In the genomic region with DNA sequence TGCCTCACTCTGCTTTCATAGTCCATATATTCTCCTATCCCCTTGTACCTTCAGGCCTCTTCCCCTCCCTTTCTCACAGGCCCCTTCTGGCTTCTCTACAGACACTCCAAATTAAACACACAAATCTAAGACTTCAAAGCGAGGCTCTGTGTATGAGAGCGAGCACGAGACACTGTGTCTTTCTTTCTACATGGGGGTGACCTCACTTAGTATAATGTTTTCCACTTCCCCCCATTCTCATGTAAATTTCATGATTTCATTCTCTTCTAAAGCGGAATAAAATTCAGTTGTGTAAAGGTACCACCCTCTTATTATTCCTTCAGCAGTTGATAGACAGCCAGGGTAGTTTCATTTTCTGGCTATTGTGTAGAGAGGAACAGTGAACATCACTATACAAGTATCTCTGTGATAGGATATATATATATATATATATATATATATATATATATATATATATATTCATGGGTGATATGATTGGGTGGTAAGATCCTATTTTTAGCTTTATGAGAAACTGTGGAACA, we compare ENCODE assay signal across 21 mouse cellular contexts. TPM values are rescaled to one million over a fixed set of nuclear protein-coding genes. Genes with fewer than 3 reads are reported as not detected.
A peak's percentile ranks its signal among the peaks of the same experiment; 100 is the strongest.
DNase-seq lines count a peak whose midpoint lies in the region; ATAC-seq and TF ChIP-seq lines count a peak whose summit lies in the region.
"Had no signal": no experiment of that assay in that cellular context is flagged by ENCODE, and none has a peak within 500 bp of the region (broad histone marks: within the 10 kb centered on the region; RNA-seq: fewer than 3 reads in every experiment).

No protein-coding gene starts in this region.

- no peaks in the 10 kb centered on the region for H3K27me3 ChIP-seq in forebrain, embryonic 14.5 days (replicated peaks; ENCODE audit: control insufficient read depth, insufficient read depth, low read length)
- no peaks in the 10 kb centered on the region for H3K27me3 ChIP-seq in forebrain, embryonic 11.5 days (ENCODE audit: control insufficient read depth, insufficient read depth, low read length)
- H3K27me3 ChIP-seq in midbrain, embryonic 11.5 days (ENCODE audit: control insufficient read depth, insufficient read depth, low read length), result no peaks in the 10 kb centered on the region
- no peaks in the 10 kb centered on the region for H3K27me3 ChIP-seq in midbrain, postnatal 0 days (ENCODE audit: insufficient read depth, low read length)
- no peaks in the 10 kb centered on the region for H3K27me3 ChIP-seq in forebrain, embryonic 16.5 days (replicated peaks; ENCODE audit: control insufficient read depth, insufficient read depth, low read length)
- H3K27me3 ChIP-seq in kidney, embryonic 14.5 days (ENCODE audit: control insufficient read depth, insufficient read depth, low read length), result no peaks in the 10 kb centered on the region
- H3K27me3 ChIP-seq: embryonic facial prominence, embryonic 13.5 days; embryonic facial prominence, embryonic 15.5 days had no signal

- no peak overlapping the region for H3K4me2 ChIP-seq in forebrain, embryonic 14.5 days (ENCODE audit: low read length)
- no peak overlapping the region for H3K4me2 ChIP-seq in forebrain, embryonic 11.5 days (ENCODE audit: low read depth, low read length, severe bottlenecking)
- H3K4me2 ChIP-seq in midbrain, embryonic 11.5 days, result no peak overlapping the region
- no peak overlapping the region for H3K4me2 ChIP-seq in midbrain, postnatal 0 days (ENCODE audit: low read depth, low read length, poor library complexity, severe bottlenecking)
- no peak overlapping the region for H3K4me2 ChIP-seq in forebrain, embryonic 16.5 days (ENCODE audit: low read length)
- H3K4me2 ChIP-seq in kidney, embryonic 14.5 days (replicated peaks; ENCODE audit: low read depth, low read length), result no peak overlapping the region
- H3K4me2 ChIP-seq: embryonic facial prominence, embryonic 13.5 days; embryonic facial prominence, embryonic 15.5 days had no signal

- 25% methylated on average over 4 of the region's 4 CpGs for WGBS in forebrain, embryonic 14.5 days
- WGBS in forebrain, embryonic 11.5 days, result 76% methylated on average over 4 of the region's 4 CpGs
- 84% methylated on average over 4 of the region's 4 CpGs for WGBS in midbrain, embryonic 11.5 days
- 53% methylated on average over 4 of the region's 4 CpGs for WGBS in midbrain, postnatal 0 days
- WGBS in forebrain, embryonic 16.5 days, result 25% methylated on average over 4 of the region's 4 CpGs
- 84% methylated on average over 4 of the region's 4 CpGs for WGBS in kidney, embryonic 14.5 days

- peak; percentile 46 for DNase-seq in forebrain, embryonic 14.5 days (ENCODE audit: low spot score)
- DNase-seq in forebrain, embryonic 11.5 days (ENCODE audit: low spot score), result no peak
- DNase-seq in midbrain, embryonic 11.5 days (ENCODE audit: low spot score, missing footprints), result peak; percentile 23
- DNase-seq in midbrain, postnatal 0 days (ENCODE audit: low spot score), result no peak
- DNase-seq in T-cell, adult 2 months (ENCODE audit: low spot score), result no peak
- DNase-seq: adrenal gland, adult 8-10 months; adrenal gland, postnatal 14 days; adrenal gland, postnatal 36 days; cerebellum, adult 11 months; cerebellum, adult 18-20 months; cerebellum, adult 8-10 months; cerebellum, adult 9-11 months; cerebellum, postnatal 14 days; cerebellum, postnatal 36 days; embryo, embryonic 11 days had no signal

- no peak overlapping the region for H3K9ac ChIP-seq in forebrain, embryonic 14.5 days (ENCODE audit: low read length)
- no peak overlapping the region for H3K9ac ChIP-seq in forebrain, embryonic 11.5 days (ENCODE audit: low read length)
- no peak overlapping the region for H3K9ac ChIP-seq in midbrain, embryonic 11.5 days (ENCODE audit: low read length)
- H3K9ac ChIP-seq in midbrain, postnatal 0 days (replicated peaks; ENCODE audit: low read length, poor library complexity, severe bottlenecking), result no peak overlapping the region
- no peak overlapping the region for H3K9ac ChIP-seq in forebrain, embryonic 16.5 days (replicated peaks; ENCODE audit: low read depth, low read length)
- no peak overlapping the region for H3K9ac ChIP-seq in kidney, embryonic 14.5 days (ENCODE audit: low read depth, low read length)
- H3K9ac ChIP-seq: embryonic facial prominence, embryonic 13.5 days; embryonic facial prominence, embryonic 15.5 days had no signal

- no peak for TF ChIP-seq CTCF in midbrain, postnatal 0 days (IDR thresholded peaks at IDR 0.05)

- ATAC-seq in forebrain, embryonic 14.5 days, result no peak
- no peak for ATAC-seq in forebrain, embryonic 11.5 days (replicated peaks; ENCODE audit: low FRiP score)
- ATAC-seq in midbrain, embryonic 11.5 days (ENCODE audit: low FRiP score), result no peak
- ATAC-seq in midbrain, postnatal 0 days (ENCODE audit: low FRiP score), result no peak
- ATAC-seq in forebrain, embryonic 16.5 days, result peak; percentile 81
- ATAC-seq in kidney, embryonic 14.5 days (ENCODE audit: low FRiP score, low TSS enrichment), result no peak
- ATAC-seq: activated CD4-positive, CD25-positive, alpha-beta regulatory T cell, adult 4 months had no signal

- H3K4me3 ChIP-seq in forebrain, embryonic 14.5 days (ENCODE audit: low read depth, low read length), result no peak overlapping the region
- H3K4me3 ChIP-seq in forebrain, embryonic 11.5 days (ENCODE audit: low read depth, low read length), result no peak overlapping the region
- H3K4me3 ChIP-seq in midbrain, embryonic 11.5 days (ENCODE audit: low read depth, low read length), result no peak overlapping the region
- H3K4me3 ChIP-seq in midbrain, postnatal 0 days (ENCODE audit: low read depth, low read length), result no peak overlapping the region
- no peak overlapping the region for H3K4me3 ChIP-seq in forebrain, embryonic 16.5 days (replicated peaks; ENCODE audit: low read length)
- no peak overlapping the region for H3K4me3 ChIP-seq in kidney, embryonic 14.5 days (ENCODE audit: low read length)
- H3K4me3 ChIP-seq: embryonic facial prominence, embryonic 13.5 days; embryonic facial prominence, embryonic 15.5 days; erythroblast, embryonic 14.5 days had no signal

- peaks cover 3% of the 10 kb centered on the region; the same call in 1 of the 2 replicates for H3K4me1 ChIP-seq in forebrain, embryonic 14.5 days (ENCODE audit: control insufficient read depth, insufficient read depth, low read length)
- no peaks in the 10 kb centered on the region for H3K4me1 ChIP-seq in forebrain, embryonic 11.5 days (replicated peaks; ENCODE audit: control insufficient read depth, insufficient read depth, low read length)
- no peaks in the 10 kb centered on the region for H3K4me1 ChIP-seq in midbrain, embryonic 11.5 days (ENCODE audit: control insufficient read depth, insufficient read depth, low read length)
- H3K4me1 ChIP-seq in midbrain, postnatal 0 days (ENCODE audit: insufficient read depth, low read length), result no peaks in the 10 kb centered on the region
- peaks cover 12% of the 10 kb centered on the region; the same call in 1 of the 2 replicates for H3K4me1 ChIP-seq in forebrain, embryonic 16.5 days (replicated peaks; ENCODE audit: control insufficient read depth, insufficient read depth, low read length)
- no peaks in the 10 kb centered on the region for H3K4me1 ChIP-seq in kidney, embryonic 14.5 days (ENCODE audit: control insufficient read depth, insufficient read depth, low read length)
- H3K4me1 ChIP-seq: embryonic facial prominence, embryonic 15.5 days had no signal

- H3K27ac ChIP-seq in forebrain, embryonic 14.5 days (ENCODE audit: low read depth, low read length), result 0 out of 2 replicates have a peak overlapping the region, but pooled peaks have one; percentile 33
- no peak overlapping the region for H3K27ac ChIP-seq in forebrain, embryonic 11.5 days (ENCODE audit: low read depth, low read length)
- H3K27ac ChIP-seq in midbrain, embryonic 11.5 days (ENCODE audit: low read depth, low read length), result no peak overlapping the region
- H3K27ac ChIP-seq in midbrain, postnatal 0 days (ENCODE audit: low read depth, low read length), result no peak overlapping the region
- H3K27ac ChIP-seq in forebrain, embryonic 16.5 days (ENCODE audit: low read length), result peak overlapping the region; percentile 27
- no peak overlapping the region for H3K27ac ChIP-seq in kidney, embryonic 14.5 days (ENCODE audit: low read depth, low read length)
- H3K27ac ChIP-seq: embryonic facial prominence, embryonic 13.5 days; embryonic facial prominence, embryonic 15.5 days had no signal

- no peaks in the 10 kb centered on the region for H3K9me3 ChIP-seq in forebrain, embryonic 14.5 days (replicated peaks; ENCODE audit: control insufficient read depth, low read length)
- H3K9me3 ChIP-seq in forebrain, embryonic 11.5 days (ENCODE audit: control insufficient read depth, low read length), result no peaks in the 10 kb centered on the region
- no peaks in the 10 kb centered on the region for H3K9me3 ChIP-seq in midbrain, embryonic 11.5 days (ENCODE audit: control insufficient read depth, low read length)
- H3K9me3 ChIP-seq in midbrain, postnatal 0 days (ENCODE audit: low read length), result no peaks in the 10 kb centered on the region
- no peaks in the 10 kb centered on the region for H3K9me3 ChIP-seq in forebrain, embryonic 16.5 days (ENCODE audit: control insufficient read depth, low read length)
- no peaks in the 10 kb centered on the region for H3K9me3 ChIP-seq in kidney, embryonic 14.5 days (ENCODE audit: control insufficient read depth, low read length)
- H3K9me3 ChIP-seq: embryonic facial prominence, embryonic 13.5 days; embryonic facial prominence, embryonic 15.5 days had no signal

- H3K36me3 ChIP-seq in forebrain, embryonic 14.5 days (ENCODE audit: control insufficient read depth, insufficient read depth, low read length), result no peaks in the 10 kb centered on the region
- no peaks in the 10 kb centered on the region for H3K36me3 ChIP-seq in forebrain, embryonic 11.5 days (ENCODE audit: control insufficient read depth, insufficient read depth, low read length)
- H3K36me3 ChIP-seq in midbrain, embryonic 11.5 days (ENCODE audit: control insufficient read depth, insufficient read depth, low read length), result no peaks in the 10 kb centered on the region
- no peaks in the 10 kb centered on the region for H3K36me3 ChIP-seq in midbrain, postnatal 0 days (ENCODE audit: insufficient read depth, low read length)
- H3K36me3 ChIP-seq in forebrain, embryonic 16.5 days (ENCODE audit: control insufficient read depth, insufficient read depth), result no peaks in the 10 kb centered on the region
- no peaks in the 10 kb centered on the region for H3K36me3 ChIP-seq in kidney, embryonic 14.5 days (ENCODE audit: control insufficient read depth, insufficient read depth, low read length)
- H3K36me3 ChIP-seq: embryonic facial prominence, embryonic 13.5 days; embryonic facial prominence, embryonic 15.5 days had no signal

RNA-seq across cellular contexts. Expression of a gene that starts 21.1 kb away (rescaled TPM):
- 0.12 and 0.15 TPM in 2 replicates for polyA plus RNA-seq in forebrain, embryonic 14.5 days (2014; fragmentation: Nextera tagmentation; extraction: Ambion mirVana)
- not detected in 2 replicates for polyA plus RNA-seq in forebrain, embryonic 11.5 days (2014; fragmentation: Nextera tagmentation; extraction: Ambion mirVana)
- 0.07 and 0.15 TPM in 2 replicates for polyA plus RNA-seq in midbrain, embryonic 11.5 days (2014; fragmentation: Nextera tagmentation; extraction: Ambion mirVana)
- total RNA-seq in midbrain, postnatal 0 days (2014; rRNA removed), result 0.42 and 0.77 TPM in 2 replicates
- polyA plus RNA-seq in midbrain, postnatal 0 days (2015; fragmentation: Nextera tagmentation; extraction: Ambion mirVana), result 0.17 and 0.26 TPM in 2 replicates
- 0.22 and 0.37 TPM in 2 replicates for polyA plus RNA-seq in forebrain, embryonic 16.5 days (2015; fragmentation: Nextera tagmentation; extraction: Ambion mirVana)
- polyA plus RNA-seq in kidney, embryonic 14.5 days (2014; fragmentation: Nextera tagmentation; extraction: Ambion mirVana), result 0.50 and 0.51 TPM in 2 replicates
- polyA plus RNA-seq: erythroblast, embryonic 14.5 days had no signal

Comparison
In these comparisons a context has a peak if more than half of its experiments do, and no peak if none do; other contexts are left out.
1. DNase-seq: peak in forebrain, embryonic 14.5 days (single experiment) and midbrain, embryonic 11.5 days (single experiment); none in forebrain, embryonic 11.5 days (single experiment), midbrain, postnatal 0 days (single experiment) and T-cell, adult 2 months (single experiment).
2. H3K27ac ChIP-seq: peak in forebrain, embryonic 14.5 days (single experiment) and forebrain, embryonic 16.5 days (single experiment); none in forebrain, embryonic 11.5 days (single experiment), midbrain, embryonic 11.5 days (single experiment), midbrain, postnatal 0 days (single experiment) and kidney, embryonic 14.5 days (single experiment).